Mouse (Mus musculus) olfactory bulb, adult 2 months (tissue): ENCODE measurements around the gene Arf5.

ENCODE experiments used
- CTCF ChIP-seq: fragments of 200-500 bp; IDR thresholded peaks from 2 replicates; pipeline ENCODE4 v1.5.1; 2012; ENCODE audit warnings: low read depth, mild to moderate bottlenecking, low read length, moderate library complexity; ENCODE audit not compliant: insufficient read depth
- POLR2A ChIP-seq: fragments of 200-500 bp; IDR thresholded peaks from 2 replicates; pipeline ENCODE4 v1.6.1; 2012; ENCODE audit warnings: mild to moderate bottlenecking, low read depth, low read length, moderate library complexity; ENCODE audit not compliant: insufficient read depth

GRCm38 (mm10) chr6:28420361-28420760, 3.0 kb upstream of the Arf5 start:
- TF ChIP-seq CTCF = no peak
- TF ChIP-seq POLR2A = no peak
